Mouse (Mus musculus): ENCODE measurements around the gene Wdr63. TPM values are rescaled to one million over a fixed set of nuclear protein-coding genes. Genes with fewer than 3 reads are reported as not detected.
"Not testable (repeated sequence)": the region's sequence is repeated elsewhere in the genome, so short reads cannot be mapped to it uniquely, and the experiment has no call there.

Wdr63 gene
- polyA plus RNA-seq, 1 experiment from 2014 or later = 0.20 TPM

GRCm38 (mm10) chr3:146007872-146008271, 100.1 kb downstream of the Wdr63 start:
- Histone ChIP-seq H3K9ac (replicated peaks) (no peak overlapping the region), H3K4me2 (ENCODE audit: low read depth, low read length) (no peak overlapping the region), H3K36me3 (replicated peaks; ENCODE audit: insufficient read depth, low read length) (0 out of 2 replicates have a peak, but pooled peaks cover 5% of the 10 kb centered on the region), H3K9me3 (ENCODE audit: low read length) (no peaks in the 10 kb centered on the region), H3K4me1 (ENCODE audit: insufficient read depth) (no peaks in the 10 kb centered on the region), H3K4me3 (ENCODE audit: low read depth, low read length) (no peak overlapping the region), H3K27ac (ENCODE audit: low read depth) (no peak overlapping the region), H3K27me3 (ENCODE audit: insufficient read depth, low read length) (no peaks in the 10 kb centered on the region)
- DNase-seq = no peak
- no peak for ATAC-seq
- WGBS (ENCODE audit: insufficient replicate concordance) = 70% methylated on average over 6 of the region's 6 CpGs
- no peak for TF ChIP-seq CTCF (IDR thresholded peaks at IDR 0.05; ENCODE audit: low read depth)
- TF ChIP-seq EP300 (IDR thresholded peaks at IDR 0.05; ENCODE audit: low read depth) = no peak

- Histone ChIP-seq H3K9ac (replicated peaks) (no peak overlapping the region), H3K9me3 (ENCODE audit: low read length) (no peaks in the 10 kb centered on the region), H3K36me3 (replicated peaks; ENCODE audit: insufficient read depth, low read length) (0 out of 2 replicates have a peak, but pooled peaks cover 9% of the 10 kb centered on the region), H3K4me2 (ENCODE audit: low read depth, low read length) (no peak overlapping the region), H3K4me1 (ENCODE audit: insufficient read depth) (no peaks in the 10 kb centered on the region), H3K27me3 (ENCODE audit: insufficient read depth, low read length) (no peaks in the 10 kb centered on the region), H3K4me3 (ENCODE audit: low read depth, low read length) (no peak overlapping the region), H3K27ac (ENCODE audit: low read depth) (no peak overlapping the region)
- TF ChIP-seq EP300 (IDR thresholded peaks at IDR 0.05; ENCODE audit: low read depth) (no peak), CTCF (IDR thresholded peaks at IDR 0.05; ENCODE audit: low read depth) (no peak)
- no peak for DNase-seq
- WGBS (ENCODE audit: insufficient replicate concordance) = 89% methylated on average over 14 of the region's 14 CpGs
- no peak for ATAC-seq
Measured at GRCm38 (mm10) chr3:146004347-146005051, 103.4 kb downstream of the Wdr63 start.

- WGBS (ENCODE audit: insufficient replicate concordance) = 70% methylated on average over 4 of the region's 5 CpGs
- H3K27me3 ChIP-seq (ENCODE audit: insufficient read depth, low read length); H3K27ac ChIP-seq (ENCODE audit: low read depth); DNase-seq; H3K9ac ChIP-seq (replicated peaks); H3K36me3 ChIP-seq (replicated peaks; ENCODE audit: insufficient read depth, low read length); H3K4me2 ChIP-seq (ENCODE audit: low read depth, low read length); H3K9me3 ChIP-seq (ENCODE audit: low read length); H3K4me1 ChIP-seq (ENCODE audit: insufficient read depth); H3K4me3 ChIP-seq (ENCODE audit: low read depth, low read length); ATAC-seq: not testable (repeated sequence)
Measured at GRCm38 (mm10) chr3:145996539-145996938, 111.4 kb downstream of the Wdr63 start.

GRCm38 (mm10) chr3:145995489-145995888, 112.4 kb downstream of the Wdr63 start:
- Histone ChIP-seq H3K9me3 (ENCODE audit: low read length) (no peaks in the 10 kb centered on the region), H3K4me1 (ENCODE audit: insufficient read depth) (peaks cover 6% of the 10 kb centered on the region; the same call in 1 of the 2 replicates), H3K36me3 (replicated peaks; ENCODE audit: insufficient read depth, low read length) (no peaks in the 10 kb centered on the region; the same call in 1 of the 2 replicates), H3K4me3 (ENCODE audit: low read depth, low read length) (no peak overlapping the region), H3K27ac (ENCODE audit: low read depth) (no peak overlapping the region), H3K27me3 (ENCODE audit: insufficient read depth, low read length) (no peaks in the 10 kb centered on the region), H3K4me2 (ENCODE audit: low read depth, low read length) (no peak overlapping the region), H3K9ac (replicated peaks) (no peak overlapping the region)
- no peak for DNase-seq
- 76% methylated on average over 5 of the region's 5 CpGs for WGBS (ENCODE audit: insufficient replicate concordance)
- TF ChIP-seq CTCF (IDR thresholded peaks at IDR 0.05; ENCODE audit: low read depth) (no peak), EP300 (IDR thresholded peaks at IDR 0.05; ENCODE audit: low read depth) (no peak)
- peak; percentile 40; the same call in 1 of the 2 replicates for ATAC-seq

GRCm38 (mm10) chr3:145993481-145994201, 114.3 kb downstream of the Wdr63 start:
- WGBS (ENCODE audit: insufficient replicate concordance) = 56% methylated on average over 14 of the region's 14 CpGs
- Histone ChIP-seq H3K27ac (ENCODE audit: low read depth) (no peak overlapping the region), H3K9ac (replicated peaks) (no peak overlapping the region), H3K36me3 (replicated peaks; ENCODE audit: insufficient read depth, low read length) (no peaks in the 10 kb centered on the region; the same call in 1 of the 2 replicates), H3K4me3 (ENCODE audit: low read depth, low read length) (no peak overlapping the region), H3K27me3 (ENCODE audit: insufficient read depth, low read length) (peaks cover 4% of the 10 kb centered on the region), H3K4me1 (ENCODE audit: insufficient read depth) (peaks cover 6% of the 10 kb centered on the region), H3K4me2 (ENCODE audit: low read depth, low read length) (no peak overlapping the region), H3K9me3 (ENCODE audit: low read length) (no peaks in the 10 kb centered on the region)
- TF ChIP-seq EP300 (IDR thresholded peaks at IDR 0.05; ENCODE audit: low read depth) (no peak), CTCF (IDR thresholded peaks at IDR 0.05; ENCODE audit: low read depth) (no peak)
- DNase-seq = no peak
- ATAC-seq = no peak

- H3K4me3 ChIP-seq (ENCODE audit: low read depth, low read length) = no peak overlapping the region
- peaks cover 6% of the 10 kb centered on the region for H3K4me1 ChIP-seq (ENCODE audit: insufficient read depth)
- peaks cover 12% of the 10 kb centered on the region for H3K27me3 ChIP-seq (ENCODE audit: insufficient read depth, low read length)
- ATAC-seq (no peak), DNase-seq (no peak)
- peak overlapping the region; percentile 40 for H3K4me2 ChIP-seq (ENCODE audit: low read depth, low read length)
- WGBS (ENCODE audit: insufficient replicate concordance) = 57% methylated on average over 10 of the region's 10 CpGs
- no peak overlapping the region for H3K9ac ChIP-seq (replicated peaks)
- no peaks in the 10 kb centered on the region for H3K36me3 ChIP-seq (replicated peaks; ENCODE audit: insufficient read depth, low read length)
- H3K27ac ChIP-seq (ENCODE audit: low read depth) = peak overlapping the region; percentile 57
- H3K9me3 ChIP-seq (ENCODE audit: low read length) = no peaks in the 10 kb centered on the region
- TF ChIP-seq CTCF (IDR thresholded peaks at IDR 0.05; ENCODE audit: low read depth) = no peak
- no peak for TF ChIP-seq EP300 (IDR thresholded peaks at IDR 0.05; ENCODE audit: low read depth)
Measured at GRCm38 (mm10) chr3:145992796-145993195, 115.1 kb downstream of the Wdr63 start.
